Mouse (Mus musculus): ENCODE results near the gene Zfp319.

DNA sequence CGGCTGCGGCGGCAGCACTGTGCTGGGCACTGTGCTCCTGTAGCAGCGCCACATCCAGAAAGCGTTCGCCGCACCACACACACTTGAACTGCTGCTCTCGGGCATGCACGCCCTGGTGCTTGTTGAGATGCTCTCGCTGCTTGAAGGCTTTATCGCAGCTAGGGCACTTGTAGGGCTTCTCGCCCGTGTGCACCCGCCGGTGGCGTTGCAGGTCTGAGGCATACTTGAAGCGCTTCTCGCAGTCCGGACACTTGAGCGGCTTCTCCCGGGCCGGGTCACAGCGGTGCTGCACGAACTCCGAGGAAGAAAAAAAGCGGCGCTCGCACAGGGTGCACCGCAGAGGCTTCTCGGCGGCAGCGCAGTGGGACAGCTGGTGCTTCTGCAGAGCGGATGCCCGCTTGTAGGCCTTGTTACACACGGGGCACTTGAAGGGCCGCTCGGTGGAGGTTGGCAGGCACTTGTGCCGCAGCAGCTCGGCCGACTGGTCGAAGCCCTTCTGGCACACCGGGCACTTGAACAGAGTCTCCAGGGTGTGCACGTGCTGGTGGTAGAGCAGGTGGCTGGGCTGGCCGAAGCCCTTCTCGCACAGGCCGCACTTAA lies 3.8 kb downstream of the Zfp319 start:
- TF ChIP-seq GATA1 (IDR thresholded peaks at IDR 0.05; ENCODE audit: low read length) (no peak), TAL1 (IDR thresholded peaks at IDR 0.05; ENCODE audit: low read length) (no peak)
